Mouse (Mus musculus): Measurements from ENCODE around the gene Cadps2. TPM values are rescaled to one million over a fixed set of nuclear protein-coding genes. Genes with fewer than 3 reads are reported as not detected.

Cadps2 gene
- total and polyA plus RNA-seq, 3 experiments: not detected

DNA sequence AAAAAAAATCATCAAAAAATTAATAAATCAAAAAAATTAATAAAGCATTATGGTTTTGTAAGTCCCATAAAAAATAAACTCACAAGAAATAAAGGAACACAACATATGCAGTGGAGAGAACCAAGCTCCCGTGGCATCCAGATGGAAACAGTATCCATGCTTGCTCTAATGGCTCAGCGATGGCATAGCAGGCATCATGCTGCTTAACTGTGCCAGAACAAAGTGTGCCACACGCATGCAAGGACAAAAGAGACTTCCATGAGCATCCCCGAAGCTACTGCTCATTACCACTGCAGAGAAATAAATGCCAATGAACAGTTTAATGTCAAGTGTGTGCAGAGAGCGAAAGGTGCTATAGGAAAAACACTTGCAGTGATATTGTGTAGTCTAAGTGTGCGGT, 29.9 kb downstream of the Cadps2 start:
- dilution Hi-C loops (cut with MboI; ENCODE audit: extremely low pct_ligation_motif_present, extremely low pct_unique_long_range_greater_than_20kb, low sequenced_read_pairs): no loop called here
- Histone ChIP-seq H3K27me3 (replicated peaks) (no peaks in the 10 kb centered on the region), H3K79me2 (replicated peaks; ENCODE audit: control insufficient read depth, extremely low read depth, insufficient read depth, poor library complexity, severe bottlenecking) (no peaks in the 10 kb centered on the region), H3K36me3 (replicated peaks in 1 of 2; ENCODE audit: control insufficient read depth in 1 of 2, insufficient read depth in 1 of 2, low read length in 1 of 2) (no peaks in the 10 kb centered on the region), H3K9me3 (replicated peaks; ENCODE audit: low read length) (no peaks in the 10 kb centered on the region), H3K4me1 (ENCODE audit: control insufficient read depth in 1 of 2, insufficient read depth in 2 of 2) (0 out of 4 replicates have a peak, but pooled peaks cover 0 to 3% of the 10 kb centered on the region in 2 experiments), H3K4me3 (replicated peaks in 1 of 3; ENCODE audit: low read depth in 2 of 3, low read length in 2 of 3, poor library complexity in 1 of 3) (no peak overlapping the region), H3K4me2 (ENCODE audit: insufficient read depth, low read depth, poor library complexity, severe bottlenecking) (no peak overlapping the region), H3K27ac (ENCODE audit: insufficient read depth, low read depth) (no peak overlapping the region), H3K9ac (ENCODE audit: insufficient read depth, low read depth) (no peak overlapping the region)
- no peak for TF ChIP-seq ETS1 (conservative IDR thresholded peaks at IDR 0.05; ENCODE audit: low read depth, low read length)
- no peak for TF ChIP-seq TCF12 (IDR thresholded peaks at IDR 0.05; ENCODE audit: low read depth, low read length)
- TF ChIP-seq USF2 (conservative IDR thresholded peaks at IDR 0.05; ENCODE audit: low read depth, low read length): no peak
- TF ChIP-seq MAX (IDR thresholded peaks at IDR 0.05; ENCODE audit: low read length): no peak
- TF ChIP-seq SMC3 (IDR thresholded peaks at IDR 0.05; ENCODE audit: low read depth, low read length): no peak
- no peak for TF ChIP-seq MYC (IDR thresholded peaks at IDR 0.05; ENCODE audit: low read depth, low read length)
- no peak for TF ChIP-seq POLR2AphosphoS2 (IDR thresholded peaks at IDR 0.05; ENCODE audit: low read depth, low read length)
- no peak for TF ChIP-seq E2F4 (IDR thresholded peaks at IDR 0.05; ENCODE audit: insufficient replicate concordance, low read depth, low read length)
- no peak for DNase-seq (ENCODE audit: extremely low read depth)
- in situ Hi-C loops (cut with MboI; ENCODE audit: low pct_ligation_motif_present, low pct_unique_long_range_greater_than_20kb, low sequenced_read_pairs): no loop called here

DNA sequence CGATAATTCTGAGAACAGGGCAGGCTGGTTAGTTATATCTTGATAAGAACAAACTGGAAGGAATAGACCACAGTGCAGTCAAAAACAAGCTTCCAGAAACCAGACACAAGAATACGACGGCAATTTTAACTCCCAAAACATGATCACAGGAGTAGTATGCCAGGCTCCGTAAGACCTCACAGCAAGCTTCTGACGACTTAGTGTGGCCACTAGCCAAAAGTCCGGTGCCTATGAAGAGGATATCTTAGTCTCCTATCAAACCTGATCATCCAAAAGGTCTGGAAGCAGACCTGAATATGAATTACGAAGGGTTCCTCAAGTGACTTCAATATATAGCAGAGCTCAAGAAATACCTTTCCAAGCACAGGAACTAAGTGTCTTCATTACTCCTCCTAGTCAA, 33.9 kb downstream of the Cadps2 start:
- Histone ChIP-seq H3K27me3 (replicated peaks) (no peaks in the 10 kb centered on the region), H3K36me3 (replicated peaks in 1 of 2; ENCODE audit: control insufficient read depth in 1 of 2, insufficient read depth in 1 of 2, low read length in 1 of 2) (no peaks in the 10 kb centered on the region), H3K4me2 (ENCODE audit: insufficient read depth, low read depth, poor library complexity, severe bottlenecking) (no peak overlapping the region), H3K4me3 (replicated peaks in 1 of 3; ENCODE audit: low read depth in 2 of 3, low read length in 2 of 3, poor library complexity in 1 of 3) (no peak overlapping the region), H3K4me1 (ENCODE audit: control insufficient read depth in 1 of 2, insufficient read depth in 2 of 2) (0 out of 4 replicates have a peak, but pooled peaks cover 0 to 3% of the 10 kb centered on the region in 2 experiments), H3K79me2 (replicated peaks; ENCODE audit: control insufficient read depth, extremely low read depth, insufficient read depth, poor library complexity, severe bottlenecking) (no peaks in the 10 kb centered on the region), H3K9me3 (replicated peaks; ENCODE audit: low read length) (no peaks in the 10 kb centered on the region), H3K27ac (ENCODE audit: insufficient read depth, low read depth) (no peak overlapping the region), H3K9ac (ENCODE audit: insufficient read depth, low read depth) (no peak overlapping the region)
- dilution Hi-C loops (cut with MboI; ENCODE audit: extremely low pct_ligation_motif_present, extremely low pct_unique_long_range_greater_than_20kb, low sequenced_read_pairs) (no loop called here), in situ Hi-C loops (cut with MboI; ENCODE audit: low pct_ligation_motif_present, low pct_unique_long_range_greater_than_20kb, low sequenced_read_pairs) (no loop called here)
- DNase-seq (ENCODE audit: extremely low read depth): no peak
- no peak for TF ChIP-seq BHLHE40 (IDR thresholded peaks at IDR 0.05; ENCODE audit: low read depth, low read length)
- TF ChIP-seq GABPA (IDR thresholded peaks at IDR 0.05; ENCODE audit: insufficient replicate concordance, low read depth, low read length): no peak
- no peak for TF ChIP-seq JUND (conservative IDR thresholded peaks at IDR 0.05; ENCODE audit: low read depth, low read length)

DNA sequence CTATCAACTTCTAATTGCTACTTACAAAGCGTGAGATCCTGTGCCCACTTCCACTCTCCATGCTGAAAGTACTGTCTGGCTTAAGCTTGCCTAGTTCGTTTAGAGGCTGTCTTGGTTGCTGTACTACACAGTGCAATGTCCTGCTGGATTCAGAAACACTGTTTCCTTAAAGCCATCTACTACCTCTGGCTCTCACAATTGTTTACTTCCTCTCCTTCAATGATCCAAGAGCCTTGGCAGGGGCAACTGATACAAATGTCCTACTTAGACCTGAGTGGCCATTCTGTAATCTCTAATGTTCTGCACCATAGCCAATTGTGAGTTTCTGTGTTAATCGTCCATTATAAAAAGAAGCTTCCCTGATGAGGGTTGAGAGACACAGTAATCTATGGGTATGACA, 47.4 kb downstream of the Cadps2 start:
- dilution Hi-C loops (cut with MboI; ENCODE audit: extremely low pct_ligation_motif_present, extremely low pct_unique_long_range_greater_than_20kb, low sequenced_read_pairs): no loop called here

More for the DNA sequence above, 47.4 kb downstream of the Cadps2 start:
- Histone ChIP-seq H3K9ac (ENCODE audit: insufficient read depth, low read depth) (no peak overlapping the region), H3K36me3 (replicated peaks in 1 of 2; ENCODE audit: control insufficient read depth in 1 of 2, insufficient read depth in 1 of 2, low read length in 1 of 2) (no peaks in the 10 kb centered on the region), H3K4me3 (replicated peaks in 1 of 3; ENCODE audit: low read depth in 2 of 3, low read length in 2 of 3, poor library complexity in 1 of 3) (no peak overlapping the region), H3K27ac (ENCODE audit: insufficient read depth, low read depth) (no peak overlapping the region), H3K27me3 (replicated peaks) (no peaks in the 10 kb centered on the region), H3K4me1 (ENCODE audit: control insufficient read depth in 1 of 2, insufficient read depth in 2 of 2) (no peaks in the 10 kb centered on the region), H3K4me2 (ENCODE audit: insufficient read depth, low read depth, poor library complexity, severe bottlenecking) (no peak overlapping the region), H3K79me2 (replicated peaks; ENCODE audit: control insufficient read depth, extremely low read depth, insufficient read depth, poor library complexity, severe bottlenecking) (no peaks in the 10 kb centered on the region), H3K9me3 (replicated peaks; ENCODE audit: low read length) (no peaks in the 10 kb centered on the region)
- in situ Hi-C loops (cut with MboI; ENCODE audit: low pct_ligation_motif_present, low pct_unique_long_range_greater_than_20kb, low sequenced_read_pairs): no loop called here
- DNase-seq (ENCODE audit: extremely low read depth): no peak
- no peak for TF ChIP-seq HCFC1 (IDR thresholded peaks at IDR 0.05; ENCODE audit: low read depth, low read length)
- TF ChIP-seq KAT2A (IDR thresholded peaks at IDR 0.05; ENCODE audit: insufficient replicate concordance, low read length): no peak
- no peak for TF ChIP-seq E2F4 (IDR thresholded peaks at IDR 0.05; ENCODE audit: insufficient replicate concordance, low read depth, low read length)
- no peak for TF ChIP-seq RAD21 (IDR thresholded peaks at IDR 0.05; ENCODE audit: low read depth, low read length)
- TF ChIP-seq ZKSCAN1 (IDR thresholded peaks at IDR 0.05; ENCODE audit: borderline replicate concordance, low read depth, low read length): no peak
- TF ChIP-seq MAX (IDR thresholded peaks at IDR 0.05; ENCODE audit: low read length): no peak
- TF ChIP-seq CTCF (conservative IDR thresholded peaks at IDR 0.05 in 1 of 2, IDR thresholded peaks at IDR 0.05 in 1 of 2; ENCODE audit: low read depth in 2 of 2, low read length in 2 of 2): no peak
- no peak for TF ChIP-seq MXI1 (IDR thresholded peaks at IDR 0.05; ENCODE audit: low read depth, low read length)
- TF ChIP-seq POLR2AphosphoS2 (IDR thresholded peaks at IDR 0.05; ENCODE audit: low read depth, low read length): no peak
- no peak for TF ChIP-seq NRF1 (IDR thresholded peaks at IDR 0.05; ENCODE audit: low read depth, low read length)

All from CH12.LX (cell line).